Mouse (Mus musculus): ENCODE data around the gene Ttc39b.

Gene Ttc39b

GRCm38 (mm10) chr4:83317826-83318348 is 6.2 kb downstream of the Ttc39b start:
- no peak for DNase-seq (ENCODE audit: low read depth)

GRCm38 (mm10) chr4:83316718-83317117 is 7.3 kb downstream of the Ttc39b start:
- DNase-seq (ENCODE audit: low read depth): no peak

GRCm38 (mm10) chr4:83315930-83316329 is 8.1 kb downstream of the Ttc39b start:
- no peak for DNase-seq (ENCODE audit: low read depth)

- DNase-seq (ENCODE audit: low read depth): no peak
Measured at GRCm38 (mm10) chr4:83314922-83315881, 8.9 kb downstream of the Ttc39b start.

GRCm38 (mm10) chr4:83314261-83314793 is 9.7 kb downstream of the Ttc39b start:
- DNase-seq (ENCODE audit: low read depth): no peak

- DNase-seq (ENCODE audit: low read depth): no peak
Measured at GRCm38 (mm10) chr4:83312336-83312735, 11.7 kb downstream of the Ttc39b start.

GRCm38 (mm10) chr4:83311481-83311880 is 12.6 kb downstream of the Ttc39b start:
- no peak for DNase-seq (ENCODE audit: low read depth)

- DNase-seq (ENCODE audit: low read depth): no peak
Measured at GRCm38 (mm10) chr4:83310990-83311389, 13.1 kb downstream of the Ttc39b start.

GRCm38 (mm10) chr4:83308914-83309313 is 15.1 kb downstream of the Ttc39b start:
- no peak for DNase-seq (ENCODE audit: low read depth)

- DNase-seq (ENCODE audit: low read depth): no peak
Measured at GRCm38 (mm10) chr4:83307686-83308469, 16.2 kb downstream of the Ttc39b start.

- no peak for DNase-seq (ENCODE audit: low read depth)
Measured at GRCm38 (mm10) chr4:83306879-83307278, 17.2 kb downstream of the Ttc39b start.

GRCm38 (mm10) chr4:83305099-83305498 is 19.0 kb downstream of the Ttc39b start:
- DNase-seq (ENCODE audit: low read depth): no peak

GRCm38 (mm10) chr4:83302887-83303827 is 20.9 kb downstream of the Ttc39b start:
- DNase-seq (ENCODE audit: low read depth): peak; percentile 79

GRCm38 (mm10) chr4:83302123-83302737 is 21.8 kb downstream of the Ttc39b start:
- DNase-seq (ENCODE audit: low read depth): no peak

- no peak for DNase-seq (ENCODE audit: low read depth)
Measured at GRCm38 (mm10) chr4:83301713-83302112, 22.3 kb downstream of the Ttc39b start.

- no peak for DNase-seq (ENCODE audit: low read depth)
Measured at GRCm38 (mm10) chr4:83284768-83285350, 39.2 kb downstream of the Ttc39b start.

GRCm38 (mm10) chr4:83283973-83284767 is 39.9 kb downstream of the Ttc39b start:
- DNase-seq (ENCODE audit: low read depth): no peak

GRCm38 (mm10) chr4:83282424-83282823 is 41.6 kb downstream of the Ttc39b start:
- no peak for DNase-seq (ENCODE audit: low read depth)

GRCm38 (mm10) chr4:83279236-83279635 is 44.8 kb downstream of the Ttc39b start:
- no peak for DNase-seq (ENCODE audit: low read depth)

GRCm38 (mm10) chr4:83274241-83274640 is 49.8 kb downstream of the Ttc39b start:
- DNase-seq (ENCODE audit: low read depth): no peak

Data from c-Kit-positive CD71-negative TER-119-negative erythroid progenitor cells, embryonic 14.5 days (primary cell).